Mouse (Mus musculus) stomach, postnatal 0 days (tissue): ENCODE data around the gene Fut1. TPM values are rescaled to one million over a fixed set of nuclear protein-coding genes. Genes with fewer than 3 reads are reported as not detected.

Source experiments
- ATAC-seq: fragments of 200-750 bp; cut with Nextera tagmentation; 2 replicates; pipeline ENCODE4 v1.8.0; 2017; ENCODE audit not compliant: low FRiP score, low TSS enrichment
- DNase-seq: peaks from one replicate; pipeline ENCODE4 v3.0.0-alpha.2; 2016; ENCODE audit warnings: low spot score
- H3K27ac ChIP-seq: fragments of 300-500 bp; sonication (generic); replicated peaks from 2 replicates; pipeline ENCODE4 v1.5.1; 2014; ENCODE audit warnings: mild to moderate bottlenecking, control low read depth
- H3K27me3 ChIP-seq: fragments of 300-500 bp; sonication (generic); 2 replicates; pipeline ENCODE4 v1.6.1; 2014; ENCODE audit warnings: low read length; ENCODE audit not compliant: control insufficient read depth, insufficient read depth
- H3K36me3 ChIP-seq: fragments of 300-500 bp; sonication (generic); 2 replicates; pipeline ENCODE4 v1.6.1; 2014; ENCODE audit warnings: low read length, mixed read lengths; ENCODE audit not compliant: control insufficient read depth, insufficient read depth
- H3K4me1 ChIP-seq: fragments of 300-500 bp; sonication (generic); replicated peaks from 2 replicates; pipeline ENCODE4 v1.6.1; 2014; ENCODE audit warnings: antibody characterized with exemption; ENCODE audit not compliant: control insufficient read depth, insufficient read depth
- H3K4me2 ChIP-seq: fragments of 300-500 bp; sonication (generic); replicated peaks from 2 replicates; pipeline ENCODE4 v1.6.1; 2014; ENCODE audit warnings: low read depth, mild to moderate bottlenecking, control low read depth, moderate library complexity
- H3K4me3 ChIP-seq: fragments of 300-500 bp; sonication (generic); 2 replicates; pipeline ENCODE4 v1.5.1; 2014; ENCODE audit warnings: low read depth, low read length, control low read depth
- H3K9ac ChIP-seq: fragments of 300-500 bp; sonication (generic); 2 replicates; pipeline ENCODE4 v1.6.1; 2014; ENCODE audit warnings: mild to moderate bottlenecking, low read length, control low read depth, mixed read lengths
- H3K9me3 ChIP-seq: fragments of 300-500 bp; sonication (generic); 2 replicates; pipeline ENCODE4 v1.6.1; 2016; ENCODE audit warnings: low read length; ENCODE audit not compliant: control insufficient read depth
- CTCF ChIP-seq: IDR thresholded peaks from 2 replicates; pipeline ENCODE4 v1.5.1; 2016; ENCODE audit warnings: antibody characterized with exemption, low read depth, mild to moderate bottlenecking, moderate library complexity
- EP300 ChIP-seq: optimal IDR thresholded peaks from 2 replicates; pipeline ENCODE3; 2016; ENCODE audit warnings: antibody characterized with exemption
- WGBS: fragments of 180-500 bp; shearing (Covaris S2); extraction: QIAGEN DNeasy Blood & Tissue Kit; methylation state at CpG from one replicate; pipeline ENCODE4 v1.1.7; 2014; 5-methylcytosine and 5-hydroxymethylcytosine counted together
- polyA plus RNA-seq: library from polyadenylated mRNA; unstranded; fragments of >200 nt; fragmentation: Nextera tagmentation; extraction: Ambion mirVana; gene quantifications from 2 replicates; pipeline ENCODE4 v1.2.1, GENCODE M21; 2015

Gene Fut1
- polyA plus RNA-seq, 1 experiment from 2014 or later: 1.8 TPM

- DNase-seq: no peak
- ATAC-seq: no peak
- WGBS: 79% methylated on average over 19 of the region's 19 CpGs
- H3K4me2 ChIP-seq: no peak overlapping the region
- H3K9me3 ChIP-seq: no peaks in the 10 kb centered on the region
- H3K36me3 ChIP-seq: 0 out of 2 replicates have a peak, but pooled peaks cover 2% of the 10 kb centered on the region
- 0 out of 2 replicates have a peak overlapping the region, but pooled peaks have one; percentile 13 for H3K27ac ChIP-seq
- no peak overlapping the region for H3K9ac ChIP-seq
- TF ChIP-seq EP300: no peak
- TF ChIP-seq CTCF: no peak
- H3K27me3 ChIP-seq: no peaks in the 10 kb centered on the region
- peaks cover 21% of the 10 kb centered on the region for H3K4me1 ChIP-seq
- no peak overlapping the region for H3K4me3 ChIP-seq
Observed at GRCm38 (mm10) chr7:45640191-45640957, 23.3 kb downstream of the Fut1 start.

GRCm38 (mm10) chr7:45641391-45642040, 24.4 kb downstream of the Fut1 start:
- 25% methylated on average over 16 of the region's 17 CpGs for WGBS
- Histone ChIP-seq H3K27me3 (no peaks in the 10 kb centered on the region), H3K4me2 (peak overlapping the region; percentile 71), H3K4me1 (peaks cover 21% of the 10 kb centered on the region), H3K9me3 (no peaks in the 10 kb centered on the region), H3K36me3 (0 out of 2 replicates have a peak, but pooled peaks cover 2% of the 10 kb centered on the region), H3K27ac (peak overlapping the region; percentile 70), H3K4me3 (peak overlapping the region; percentile 37), H3K9ac (peak overlapping the region; percentile 61)
- ATAC-seq (peak; percentile 8; the same call in 1 of the 2 replicates), DNase-seq (peak; percentile 68)
- TF ChIP-seq EP300 (no peak), CTCF (no peak)

- peak overlapping the region; percentile 70; the same call in 1 of the 2 replicates for H3K27ac ChIP-seq
- H3K4me2 ChIP-seq: peak overlapping the region; percentile 71
- no peaks in the 10 kb centered on the region for H3K9me3 ChIP-seq
- DNase-seq: no peak
- H3K4me3 ChIP-seq: peak overlapping the region; percentile 37
- peaks cover 21% of the 10 kb centered on the region for H3K4me1 ChIP-seq
- no peak for TF ChIP-seq CTCF
- no peak for TF ChIP-seq EP300
- peak overlapping the region; percentile 61 for H3K9ac ChIP-seq
- H3K36me3 ChIP-seq: no peaks in the 10 kb centered on the region
- WGBS: 49% methylated on average over 5 of the region's 5 CpGs
- no peaks in the 10 kb centered on the region for H3K27me3 ChIP-seq
- ATAC-seq: no peak
Observed at GRCm38 (mm10) chr7:45642083-45642482, 25.0 kb downstream of the Fut1 start.

GRCm38 (mm10) chr7:45642503-45643255, 25.6 kb downstream of the Fut1 start:
- DNase-seq (no peak), ATAC-seq (no peak)
- 24% methylated on average over 16 of the region's 16 CpGs for WGBS
- Histone ChIP-seq H3K4me3 (peak overlapping the region; percentile 37), H3K4me2 (peak overlapping the region; percentile 71), H3K27me3 (no peaks in the 10 kb centered on the region), H3K27ac (peak overlapping the region; percentile 87), H3K9ac (peak overlapping the region; percentile 61), H3K36me3 (no peaks in the 10 kb centered on the region), H3K4me1 (peaks cover 21% of the 10 kb centered on the region), H3K9me3 (no peaks in the 10 kb centered on the region)
- no peak for TF ChIP-seq EP300
- no peak for TF ChIP-seq CTCF

GRCm38 (mm10) chr7:45643441-45644178, 26.5 kb downstream of the Fut1 start:
- peak overlapping the region; percentile 61 for H3K9ac ChIP-seq
- peak overlapping the region; percentile 87 for H3K27ac ChIP-seq
- H3K27me3 ChIP-seq: no peaks in the 10 kb centered on the region
- H3K4me3 ChIP-seq: peak overlapping the region; percentile 37
- ATAC-seq: peak; percentile 92
- no peaks in the 10 kb centered on the region for H3K36me3 ChIP-seq
- no peaks in the 10 kb centered on the region for H3K9me3 ChIP-seq
- TF ChIP-seq CTCF (no peak), EP300 (no peak)
- peak; percentile 96 for DNase-seq
- peak overlapping the region; percentile 71 for H3K4me2 ChIP-seq
- WGBS: 6% methylated on average over 28 of the region's 28 CpGs
- peaks cover 17% of the 10 kb centered on the region for H3K4me1 ChIP-seq
